Mouse (Mus musculus) heart, adult 10 weeks (tissue): ENCODE measurements around the gene Gm9758. TPM values are rescaled to one million over a fixed set of nuclear protein-coding genes. Genes with fewer than 3 reads are reported as not detected.

Experiments
- polyA plus RNA-seq: library from polyadenylated mRNA; stranded (reverse); fragments of 350-450 nt; fragmentation: Illumina TruSeq; extraction: RNeasy Lipid Tissue Mini Kit (QIAGEN cat#74804); gene quantifications from one replicate; pipeline ENCODE4 v1.2.3, GENCODE M21; 2014; ENCODE audit warnings: low read depth, low replicate concordance

The Gm9758 gene
- polyA plus RNA-seq: not detected

GRCm38 (mm10) chr5:14914799-14915198 is at the start of gene Gm9758:
Gene Gm9758 (minus strand): TSS chr5:14914899.

DNA sequence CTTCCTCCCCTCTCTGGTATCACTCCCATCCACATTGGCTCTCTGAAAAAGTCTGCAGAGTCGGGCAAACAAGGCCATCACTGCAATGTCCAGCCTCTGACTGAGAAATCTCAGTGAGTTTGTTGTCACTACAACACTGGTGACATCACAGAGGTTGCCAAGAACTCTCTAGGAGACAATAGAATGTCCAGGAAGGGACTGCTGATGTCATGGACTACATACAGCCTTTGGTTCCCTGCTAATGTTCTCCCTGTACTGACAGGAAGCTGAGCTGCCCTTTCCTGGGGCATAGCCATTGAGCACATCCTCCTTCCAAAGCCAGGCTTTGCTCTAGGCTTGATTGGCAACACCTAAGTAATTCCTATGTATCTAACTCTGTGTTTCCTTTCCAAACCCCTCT is 23.6 kb upstream of the Gm9758 start, which contains the start of gene Speer4e:
Gene Speer4e, minus strand, starts transcription at position 101 of the 400 bp plus-strand sequence.

Other genes with a start within 250 kb of the Gm9758 start
- not detected for gene Speer4e, start 23.5 kb upstream of the Gm9758 start, polyA plus RNA-seq
- gene Gm10354, start 64.0 kb upstream of the Gm9758 start, polyA plus RNA-seq: not detected
- not detected for gene Gm17019, start 118.1 kb upstream of the Gm9758 start, polyA plus RNA-seq